Comparison of ENCODE assay signal across 9 mouse cellular contexts in the genomic region with DNA sequence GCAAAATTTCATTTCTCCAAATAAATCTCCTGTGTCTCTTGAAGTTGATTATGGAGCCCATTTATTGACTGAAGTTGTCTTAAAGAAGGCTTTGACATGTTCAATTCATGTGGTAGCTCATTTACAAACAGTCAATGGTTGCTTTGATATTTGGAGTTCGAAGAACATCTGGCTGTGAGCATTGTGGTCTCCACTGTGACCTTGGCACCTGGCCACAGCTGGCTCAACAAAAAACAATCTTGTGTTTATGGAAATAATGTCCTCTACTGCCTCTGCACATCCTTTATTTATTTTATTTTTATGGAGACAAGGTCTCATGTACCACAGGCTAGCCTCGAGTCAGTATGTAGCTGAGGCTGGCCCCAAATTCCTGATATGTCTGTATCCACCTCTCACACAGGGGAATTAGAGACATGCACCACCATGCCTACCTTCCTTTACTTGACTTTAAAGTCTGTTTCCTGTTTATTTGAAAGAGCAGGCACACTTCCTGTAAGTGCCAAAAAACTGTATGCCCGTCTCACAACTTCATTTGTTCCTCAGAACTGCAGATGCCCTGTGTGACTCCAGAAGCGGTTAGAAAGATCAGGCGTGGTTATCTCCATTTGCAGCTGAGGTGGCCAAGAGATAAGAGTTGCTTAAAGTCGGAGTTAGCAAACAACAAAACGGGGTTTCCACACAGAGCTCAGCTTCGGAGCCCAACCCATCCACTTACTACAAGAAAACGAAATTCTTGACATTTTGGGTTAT. TPM values are rescaled to one million over a fixed set of nuclear protein-coding genes. Genes with fewer than 3 reads are reported as not detected.
DNase-seq lines count a peak whose midpoint lies in the region; ATAC-seq lines count a peak whose summit lies in the region.
"Had no signal": no experiment of that assay in that cellular context is flagged by ENCODE, and none has a peak within 500 bp of the region (broad histone marks: within the 10 kb centered on the region; RNA-seq: fewer than 3 reads in every experiment).

A gene (plus strand): TSS at position 516 of the 750 bp plus-strand sequence.

- H3K27ac ChIP-seq in heart, embryonic 11.5 days (ENCODE audit: low read depth, low read length), result no peak within 1 kb of the TSS

- WGBS in heart, embryonic 11.5 days (ENCODE audit: insufficient replicate concordance), result 48% methylated on average over 9 of the region's 9 CpGs

- no peak for DNase-seq in heart, postnatal 25 days (ENCODE audit: low spot score)
- DNase-seq in lung, postnatal 10 days, result peak; percentile 28
- peak; percentile 56 for DNase-seq in splenic B cell, adult 2 months (ENCODE audit: low read depth, low spot score)
- no peak for DNase-seq in MN1 (ENCODE audit: low spot score)
- no peak for DNase-seq in right cerebral cortex, postnatal 36 days (ENCODE audit: low spot score in 2 of 2)
- no peak for DNase-seq in cerebellum, postnatal 4 days (ENCODE audit: low spot score in 2 of 2)

- H3K9me3 ChIP-seq in heart, embryonic 11.5 days (replicated peaks; ENCODE audit: control insufficient read depth, low read length), result no peaks in the 10 kb centered on the region

- H3K4me1 ChIP-seq in heart, embryonic 11.5 days (ENCODE audit: control insufficient read depth, insufficient read depth, low read length), result no peaks in the 10 kb centered on the region

- no peak within 1 kb of the TSS for H3K9ac ChIP-seq in heart, embryonic 11.5 days (ENCODE audit: low read depth, low read length)

- no peak within 1 kb of the TSS for H3K4me2 ChIP-seq in heart, embryonic 11.5 days

- intact Hi-C loops in heart, postnatal 25 days (cut with DNase I), result no loop called here

- H3K27me3 ChIP-seq in heart, embryonic 11.5 days (ENCODE audit: control insufficient read depth, insufficient read depth, low read length), result no peaks in the 10 kb centered on the region
- H3K27me3 ChIP-seq in splenic B cell, adult 2 months (ENCODE audit: control insufficient read depth, insufficient read depth, low read length, poor library complexity, severe bottlenecking), result no peaks in the 10 kb centered on the region

- H3K36me3 ChIP-seq in heart, embryonic 11.5 days (ENCODE audit: control insufficient read depth, insufficient read depth, low read length), result no peaks in the 10 kb centered on the region
- no peaks in the 10 kb centered on the region for H3K36me3 ChIP-seq in splenic B cell, adult 2 months (ENCODE audit: control insufficient read depth, insufficient read depth, low read length, poor library complexity, severe bottlenecking)

- 0 out of 2 replicates have a peak, but pooled peaks have one; percentile 49 for ATAC-seq in heart, embryonic 11.5 days (replicated peaks; ENCODE audit: insufficient number of reproducible peaks, low FRiP score, low TSS enrichment)
- peak; percentile 94 for ATAC-seq in common myeloid progenitor, adult 5-6 weeks (replicated peaks; ENCODE audit: low read depth, poor library complexity, severe bottlenecking)

- no peak within 1 kb of the TSS for H3K4me3 ChIP-seq in heart, embryonic 11.5 days (ENCODE audit: low read depth, low read length)

RNA-seq across cellular contexts. Expression of the gene that starts here (rescaled TPM):
- 0.94 and 0.97 TPM in 2 replicates for polyA plus RNA-seq in heart, embryonic 11.5 days (2014; fragmentation: Nextera tagmentation; extraction: Ambion mirVana)
- 1 to 10 TPM in 1 of 2 experiments, under 1 TPM in 1; 0.83 to 1.3 TPM for total RNA-seq in heart, postnatal 25 days (2021)
- 56.9 and 66.7 TPM in 2 replicates for total RNA-seq in common myeloid progenitor, adult 5-6 weeks (2017)
- polyA plus RNA-seq: C2C12 had no signal

Comparison
In these comparisons a context has a peak if more than half of its experiments do, and no peak if none do; other contexts are left out.
1. RNA of the gene that starts here (total RNA-seq): 56.9 to 66.7 TPM in common myeloid progenitor, adult 5-6 weeks; 0.83 to 1.3 TPM in heart, postnatal 25 days; every median in the first group is over 10 times any median in the second.
2. Peak in ATAC-seq in heart, embryonic 11.5 days; RNA of the gene not detected or under 1 TPM.
3. DNase-seq: peak in lung, postnatal 10 days (single experiment) and splenic B cell, adult 2 months (single experiment); none in heart, postnatal 25 days (single experiment), MN1 (single experiment), right cerebral cortex, postnatal 36 days (0 of 2) and cerebellum, postnatal 4 days (0 of 2).